8 mouse cellular contexts compared by ENCODE assay signal in genomic region chr12:86894841-86895428, GRCm38 (mm10). TPM values are rescaled to one million over a fixed set of nuclear protein-coding genes. Genes with fewer than 3 reads are reported as not detected.
DNase-seq lines count a peak whose midpoint lies in the region; ATAC-seq and TF ChIP-seq lines count a peak whose summit lies in the region.

No protein-coding gene starts in this region.

- 1% methylated on average over 12 of the region's 12 CpGs for WGBS in cerebellum, adult 2 months
- WGBS in heart, embryonic 15.5 days: under 1% methylated on average over 12 of the region's 12 CpGs
- 4% methylated on average over 12 of the region's 12 CpGs for WGBS in liver, embryonic 14.5 days (ENCODE audit: insufficient replicate concordance)
- WGBS in neural tube, embryonic 15.5 days: under 1% methylated on average over 12 of the region's 12 CpGs

- H3K36me3 ChIP-seq in C2C12 (ENCODE audit: control insufficient read depth, insufficient read depth): no peaks in the 10 kb centered on the region
- H3K36me3 ChIP-seq in heart, embryonic 15.5 days: no peaks in the 10 kb centered on the region
- H3K36me3 ChIP-seq in liver, embryonic 14.5 days (replicated peaks; ENCODE audit: control insufficient read depth, insufficient read depth, low read depth): no peaks in the 10 kb centered on the region
- no peaks in the 10 kb centered on the region for H3K36me3 ChIP-seq in neural tube, embryonic 15.5 days

- DNase-seq in heart, adult 8-10 months (ENCODE audit: low spot score): peak; percentile 73
- no peak for DNase-seq in heart, adult 18-20 months
- peak; percentile 65 to 72 for DNase-seq in cerebellum, adult 2 months
- no peak for DNase-seq in liver, embryonic 14.5 days (ENCODE audit: low read depth in 3 of 3, low spot score in 3 of 3)
- DNase-seq in gastrocnemius, adult 8-10 months (ENCODE audit: low spot score in 2 of 2): no peak

- H3K4me2 ChIP-seq in heart, embryonic 15.5 days: peak overlapping the region; percentile 70
- H3K4me2 ChIP-seq in liver, embryonic 14.5 days (ENCODE audit: low read depth): peak overlapping the region; percentile 94
- peak overlapping the region; percentile 66 for H3K4me2 ChIP-seq in neural tube, embryonic 15.5 days

- no peak for TF ChIP-seq EP300 in liver, embryonic 14.5 days (IDR thresholded peaks at IDR 0.05; ENCODE audit: low read depth)

- H3K9ac ChIP-seq in heart, embryonic 15.5 days: peak overlapping the region; percentile 46
- peak overlapping the region; percentile 50 for H3K9ac ChIP-seq in liver, embryonic 14.5 days (replicated peaks)
- peak overlapping the region; percentile 56 for H3K9ac ChIP-seq in neural tube, embryonic 15.5 days (replicated peaks)

- peak overlapping the region; percentile 44 for H3ac ChIP-seq in C2C12 (ENCODE audit: control insufficient read depth, insufficient read length, low read depth)

- no peaks in the 10 kb centered on the region for H3K9me3 ChIP-seq in heart, embryonic 15.5 days (replicated peaks)
- H3K9me3 ChIP-seq in liver, embryonic 14.5 days (ENCODE audit: control insufficient read depth, low read length): no peaks in the 10 kb centered on the region
- no peaks in the 10 kb centered on the region for H3K9me3 ChIP-seq in neural tube, embryonic 15.5 days (replicated peaks)

- H3K27ac ChIP-seq in cerebellum, adult 2 months (ENCODE audit: insufficient read depth, low read length): peak overlapping the region; percentile 95
- peak overlapping the region; percentile 97 for H3K27ac ChIP-seq in heart, embryonic 15.5 days
- H3K27ac ChIP-seq in liver, embryonic 14.5 days: peak overlapping the region; percentile 88
- H3K27ac ChIP-seq in neural tube, embryonic 15.5 days (replicated peaks): peak overlapping the region; percentile 99

- peaks cover 5% of the 10 kb centered on the region for H3K79me3 ChIP-seq in C2C12 (ENCODE audit: low read depth)

- peak overlapping the region; percentile 23 for H3K4me3 ChIP-seq in C2C12 (ENCODE audit: insufficient read depth, poor library complexity, severe bottlenecking)
- H3K4me3 ChIP-seq in cerebellum, adult 2 months (replicated peaks; ENCODE audit: insufficient read depth, low read depth, low read length): peak overlapping the region; percentile 51
- H3K4me3 ChIP-seq in heart, embryonic 15.5 days: peak overlapping the region; percentile 39
- peak overlapping the region; percentile 37 to 62 for H3K4me3 ChIP-seq in liver, embryonic 14.5 days (ENCODE audit: insufficient read depth in 1 of 2, low read depth in 2 of 2, low read length in 2 of 2)
- H3K4me3 ChIP-seq in neural tube, embryonic 15.5 days (replicated peaks): peak overlapping the region; percentile 32

- peaks cover 29% of the 10 kb centered on the region for H3K79me2 ChIP-seq in C2C12 (ENCODE audit: control insufficient read depth, insufficient read depth)

- TF ChIP-seq CTCF in C2C12 (IDR thresholded peaks at IDR 0.05; ENCODE audit: control insufficient read depth, insufficient read depth, insufficient read length): no peak
- no peak for TF ChIP-seq CTCF in cerebellum, adult 2 months (IDR thresholded peaks at IDR 0.05; ENCODE audit: borderline replicate concordance, insufficient read depth, low read depth, low read length)
- no peak for TF ChIP-seq CTCF in liver, embryonic 14.5 days (IDR thresholded peaks at IDR 0.05; ENCODE audit: low read depth)

- peaks cover 39% of the 10 kb centered on the region for H3K4me1 ChIP-seq in cerebellum, adult 2 months (ENCODE audit: control insufficient read depth, insufficient read depth, low read length)
- peaks cover 91% of the 10 kb centered on the region for H3K4me1 ChIP-seq in heart, embryonic 15.5 days (replicated peaks)
- peaks cover 25 to 55% of the 10 kb centered on the region in 2 experiments for H3K4me1 ChIP-seq in liver, embryonic 14.5 days (replicated peaks; ENCODE audit: control insufficient read depth in 2 of 2, insufficient read depth in 2 of 2, low read length in 1 of 2)
- H3K4me1 ChIP-seq in neural tube, embryonic 15.5 days: peaks cover 93% of the 10 kb centered on the region

- H3K27me3 ChIP-seq in C2C12 (ENCODE audit: control insufficient read depth, insufficient read depth, insufficient read length): no peaks in the 10 kb centered on the region
- no peaks in the 10 kb centered on the region for H3K27me3 ChIP-seq in cerebellum, adult 2 months (ENCODE audit: control insufficient read depth, insufficient read depth, low read length)
- no peaks in the 10 kb centered on the region for H3K27me3 ChIP-seq in heart, embryonic 15.5 days
- peaks cover 4% of the 10 kb centered on the region for H3K27me3 ChIP-seq in liver, embryonic 14.5 days (ENCODE audit: control insufficient read depth, insufficient read depth, low read length)
- no peaks in the 10 kb centered on the region for H3K27me3 ChIP-seq in neural tube, embryonic 15.5 days (replicated peaks)

- TF ChIP-seq POLR2A in cerebellum, adult 2 months (IDR thresholded peaks at IDR 0.05; ENCODE audit: borderline replicate concordance, insufficient read depth, low read length): 0 out of 2 replicates have a peak, but pooled peaks have one; percentile 15

- 0 out of 2 replicates have a peak, but pooled peaks have one; percentile 0 for ATAC-seq in heart, embryonic 15.5 days (replicated peaks; ENCODE audit: insufficient number of reproducible peaks, insufficient read depth, low FRiP score, low read depth)
- ATAC-seq in liver, embryonic 14.5 days (ENCODE audit: insufficient read depth): peak; percentile 9; the same call in 1 of the 2 replicates
- peak; percentile 36 for ATAC-seq in neural tube, embryonic 15.5 days (ENCODE audit: low FRiP score)

TF ChIP-seq in C2C12, 6 proteins besides CTCF, POLR2A, EP300 and RAD21:
- TF ChIP-seq MYOG (IDR thresholded peaks at IDR 0.05; ENCODE audit: control insufficient read depth, extremely low read depth, insufficient read length): no peak
- no peak for TF ChIP-seq USF1 (IDR thresholded peaks at IDR 0.05; ENCODE audit: low read depth)
- TF ChIP-seq MAX (IDR thresholded peaks at IDR 0.05): no peak
- no peak for TF ChIP-seq MYOD1 (IDR thresholded peaks at IDR 0.05; ENCODE audit: control insufficient read depth, insufficient read length, low read depth)
- no peak for TF ChIP-seq CEBPB (IDR thresholded peaks at IDR 0.05; ENCODE audit: low read depth)
- TF ChIP-seq FOSL1 (IDR thresholded peaks at IDR 0.05; ENCODE audit: insufficient read depth, low read length, poor library complexity, severe bottlenecking): no peak
TF ChIP-seq in C2C12: peak in this region for 0.

RNA-seq across cellular contexts. Expression of gene Irf2bpl, which starts 10.3 kb away (rescaled TPM):
- total RNA-seq in heart, adult 8-10 months (2022): 10 to 100 TPM; 26.2 to 30.4 (median 27.8) TPM
- 10 to 100 TPM; 30.0 to 30.5 TPM for total RNA-seq in heart, adult 18-20 months (2021)
- polyA plus RNA-seq in C2C12 (2012; fragmentation: generic; extraction: Trizol): 49.7 TPM
- polyA plus RNA-seq in cerebellum, adult 2 months (2012; rRNA removed): 48.6 and 53.9 TPM in 2 replicates
- 40.1 and 41.7 TPM in 2 replicates for polyA plus RNA-seq in heart, embryonic 15.5 days (2015; fragmentation: Nextera tagmentation; extraction: Ambion mirVana)
- polyA plus RNA-seq in liver, embryonic 14.5 days (2012; rRNA removed): 1.4 and 1.5 TPM in 2 replicates
- 1.4 and 1.5 TPM in 2 replicates for polyA plus RNA-seq in liver, embryonic 14.5 days (2014; fragmentation: Nextera tagmentation; extraction: Ambion mirVana)
- polyA plus RNA-seq in neural tube, embryonic 15.5 days (2015; fragmentation: Nextera tagmentation; extraction: Ambion mirVana): 53.3 and 69.9 TPM in 2 replicates
- total RNA-seq in gastrocnemius, adult 8-10 months (2022): 10 to 100 TPM; 21.3 to 27.0 (median 22.9) TPM

RNA-seq across cellular contexts. Expression of gene Cipc, which starts 51.9 kb away (rescaled TPM):
- 10 to 100 TPM; 42.4 to 53.8 (median 48.3) TPM for total RNA-seq in heart, adult 8-10 months (2022)
- 10 to 100 TPM; 37.1 to 40.8 TPM for total RNA-seq in heart, adult 18-20 months (2021)
- polyA plus RNA-seq in C2C12 (2012; fragmentation: generic; extraction: Trizol): 12.0 TPM
- polyA plus RNA-seq in cerebellum, adult 2 months (2012; rRNA removed): 122 and 127 TPM in 2 replicates
- 18.7 and 23.4 TPM in 2 replicates for polyA plus RNA-seq in heart, embryonic 15.5 days (2015; fragmentation: Nextera tagmentation; extraction: Ambion mirVana)
- polyA plus RNA-seq in liver, embryonic 14.5 days (2012; rRNA removed): 7.5 and 8.8 TPM in 2 replicates
- polyA plus RNA-seq in liver, embryonic 14.5 days (2014; fragmentation: Nextera tagmentation; extraction: Ambion mirVana): 10.0 and 10.7 TPM in 2 replicates
- polyA plus RNA-seq in neural tube, embryonic 15.5 days (2015; fragmentation: Nextera tagmentation; extraction: Ambion mirVana): 37.2 and 40.8 TPM in 2 replicates
- 10 to 100 TPM; 34.5 to 38.7 (median 37.1) TPM for total RNA-seq in gastrocnemius, adult 8-10 months (2022)

Comparison
In these comparisons a context has a peak if more than half of its experiments do, and no peak if none do; other contexts are left out.
1. DNase-seq: peak in heart, adult 8-10 months (single experiment) and cerebellum, adult 2 months (2 of 2); none in heart, adult 18-20 months (0 of 2), liver, embryonic 14.5 days (0 of 3) and gastrocnemius, adult 8-10 months (0 of 2).
2. RNA of gene Irf2bpl, which starts 10.3 kb away (polyA plus RNA-seq): 53.3 to 69.9 TPM in neural tube, embryonic 15.5 days, 49.7 TPM in C2C12 (single experiment), 48.6 to 53.9 TPM in cerebellum, adult 2 months and 40.1 to 41.7 TPM in heart, embryonic 15.5 days; 1.4 to 1.5 TPM in liver, embryonic 14.5 days; every median in the first group is over 10 times any median in the second.
3. Peak in every context shown above with its lines, with median percentiles within 50 percentile points of each other: H3K4me3 ChIP-seq, H3K27ac ChIP-seq, ATAC-seq, H3K4me2 ChIP-seq and H3K9ac ChIP-seq.